Mouse (Mus musculus): Measurements from ENCODE around the gene Hapln1.

- TF ChIP-seq POLR2A (IDR thresholded peaks at IDR 0.05; ENCODE audit: extremely low read depth, insufficient read depth, low read length) (no peak), CTCF (IDR thresholded peaks at IDR 0.05; ENCODE audit: extremely low read depth, insufficient read depth, low read length) (no peak)
These were observed 26.7 kb downstream of the Hapln1 start for GRCm38 (mm10) chr13:89566300-89566699.
